Mouse (Mus musculus) heart, adult 11 months (tissue): ENCODE data around the gene Zfp330.

ENCODE experiments used
- DNase-seq: peaks from one replicate; pipeline ENCODE4 v3.0.0; 2022

Zfp330 gene

DNA sequence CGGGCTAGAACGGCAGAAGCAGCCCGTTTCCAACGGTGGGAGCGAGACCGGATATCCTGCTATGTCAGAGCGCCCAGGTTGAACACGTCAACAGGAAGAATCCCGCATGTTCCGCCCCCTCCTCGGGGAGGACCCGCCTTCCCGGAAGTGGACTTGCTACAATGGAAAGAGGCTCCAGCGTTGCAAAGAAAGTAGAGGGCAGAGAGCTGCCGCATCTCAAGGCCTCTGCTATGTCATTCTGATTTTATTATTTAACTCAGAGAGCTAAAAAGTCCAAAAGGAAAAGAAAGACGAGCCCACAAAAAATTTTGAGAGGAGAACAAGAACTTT, at the start of gene Zfp330:
Gene Zfp330, minus strand, starts transcription at position 68 of the 330 bp plus-strand sequence.
- peak; percentile 99 for DNase-seq

DNA sequence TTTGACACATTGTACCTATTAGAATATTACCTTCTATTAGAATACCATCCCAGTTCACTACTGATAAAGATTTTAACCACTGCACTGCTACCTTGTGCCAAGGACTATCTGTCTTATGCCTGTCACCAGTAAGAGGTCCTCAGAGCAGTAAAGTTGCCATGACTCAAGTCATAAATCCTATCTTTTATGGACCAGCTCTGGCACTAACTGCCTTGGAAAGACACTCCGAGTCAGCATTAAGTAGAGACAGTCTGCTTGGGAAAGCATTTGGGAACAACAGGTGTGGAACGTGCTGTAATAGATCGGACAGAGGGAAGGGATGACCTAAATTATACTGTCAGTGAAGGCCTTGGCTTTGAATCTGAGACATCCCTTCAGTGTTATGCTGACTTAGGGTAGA, 4.0 kb upstream of the Zfp330 start:
- peak; percentile 24 for DNase-seq

DNA sequence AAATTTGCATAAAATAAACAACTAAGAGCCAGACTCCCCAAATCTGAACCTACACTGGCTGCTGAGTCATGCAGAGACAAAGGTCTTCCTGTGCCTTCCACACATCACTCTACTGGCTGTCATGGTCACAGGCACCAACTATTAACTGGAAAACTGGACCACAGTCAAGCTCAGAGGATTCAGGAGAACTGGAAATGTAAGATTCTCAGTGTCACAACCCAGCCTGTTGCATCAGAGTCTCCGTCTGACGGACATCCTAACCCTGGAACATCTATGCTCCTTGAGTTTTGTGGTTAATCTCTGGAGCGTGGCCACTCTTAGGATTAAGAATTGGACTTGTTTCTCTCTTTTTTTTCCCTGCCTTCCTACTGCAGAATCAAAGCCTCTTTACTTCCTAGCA, 3.4 kb upstream of the Zfp330 start:
- no peak for DNase-seq

DNA sequence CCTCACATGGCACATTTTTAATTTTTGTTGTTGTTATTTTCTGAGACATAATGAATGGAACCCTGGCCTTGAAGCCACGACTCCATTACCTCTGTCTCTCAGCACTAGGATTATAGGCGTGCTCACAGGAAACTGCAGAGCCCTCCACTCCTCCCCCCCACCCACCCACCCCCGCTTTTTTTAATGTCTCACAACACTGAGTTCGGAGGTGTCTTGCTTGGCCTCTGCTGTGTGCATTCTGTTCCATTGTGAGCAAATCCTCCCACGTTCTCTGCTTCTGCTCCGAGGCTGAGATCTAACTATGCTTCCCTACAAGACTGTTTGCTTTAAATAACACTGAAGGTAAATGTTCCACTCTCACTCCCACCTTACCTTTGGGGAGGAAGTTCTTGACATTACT, 522 bp upstream of the Zfp330 start:
- DNase-seq, result peak; percentile 27

DNA sequence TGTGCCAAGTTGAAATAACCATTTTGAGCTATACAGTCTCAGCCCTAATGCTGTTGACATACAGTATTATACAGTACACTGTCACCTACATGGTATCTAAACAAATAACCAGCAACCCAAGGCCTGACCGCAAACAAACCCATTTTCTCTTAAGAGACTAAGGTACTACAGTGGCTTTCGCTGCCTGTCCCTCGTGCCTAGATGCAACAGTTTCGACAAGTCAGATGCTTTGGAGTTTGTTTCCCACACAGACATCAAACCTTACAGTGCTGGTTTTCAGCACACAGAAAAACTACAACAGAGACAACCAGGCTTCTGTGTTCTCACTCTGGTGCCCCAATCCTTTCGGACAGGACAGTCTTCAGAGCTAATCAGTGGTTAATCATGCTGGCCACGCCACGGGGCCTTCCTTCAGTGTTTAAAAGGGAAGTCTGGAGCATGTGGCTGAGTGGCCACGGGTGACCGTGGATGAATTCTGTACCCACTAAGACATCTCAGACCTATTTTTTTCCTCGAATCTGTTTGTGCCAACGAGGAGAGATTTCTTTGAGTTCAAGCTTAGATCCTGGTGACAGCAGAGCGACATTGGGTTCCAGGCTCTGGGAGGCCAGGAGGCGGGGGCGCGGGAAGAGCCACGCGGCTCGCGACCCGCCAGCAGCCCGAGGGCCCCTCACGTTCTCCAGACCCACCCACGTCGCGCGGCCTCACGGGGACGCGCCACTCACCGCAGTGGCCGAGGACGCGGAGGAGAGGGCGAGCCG, 448 bp downstream of the Zfp330 start:
- no peak for DNase-seq

DNA sequence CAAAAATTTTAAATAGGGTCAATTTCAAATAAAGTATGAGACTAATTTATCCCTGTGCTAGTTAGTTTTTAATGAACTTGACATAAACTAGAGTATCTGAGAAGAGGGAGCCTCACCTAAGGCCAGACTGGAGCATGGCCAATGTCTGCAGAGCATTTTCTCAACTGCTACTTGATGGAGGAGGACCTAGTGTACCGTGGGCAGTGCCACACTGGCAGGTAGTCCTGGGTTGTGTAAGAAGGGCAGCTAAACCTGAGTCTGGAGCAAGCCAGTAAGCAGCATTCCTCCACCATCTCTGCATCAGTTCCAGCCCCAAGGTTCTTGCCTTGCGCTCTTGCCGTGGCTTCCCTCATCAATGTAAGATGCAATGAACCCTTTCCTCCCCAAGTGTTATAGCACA, 3.1 kb downstream of the Zfp330 start:
- DNase-seq, result peak; percentile 80

DNA sequence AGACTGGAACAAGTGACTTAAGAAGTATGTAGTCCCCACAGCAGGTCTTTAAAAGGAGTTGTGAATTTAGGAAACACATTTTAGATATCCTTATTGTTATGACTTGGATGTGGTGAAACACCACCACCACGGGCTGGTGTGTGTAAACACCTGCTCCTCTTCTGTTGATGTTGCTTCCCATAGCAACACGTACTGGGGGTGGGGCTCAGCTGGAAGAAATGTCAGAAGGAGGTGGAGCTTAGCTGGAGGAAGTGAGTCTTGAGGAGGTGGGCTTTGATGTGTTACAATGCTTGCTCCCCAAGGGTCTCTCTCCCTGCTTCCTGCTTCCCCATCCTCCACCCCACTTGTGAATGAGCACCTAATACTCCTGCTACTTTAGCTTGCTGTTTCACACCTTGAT, 14.9 kb downstream of the Zfp330 start:
- DNase-seq, result no peak

DNA sequence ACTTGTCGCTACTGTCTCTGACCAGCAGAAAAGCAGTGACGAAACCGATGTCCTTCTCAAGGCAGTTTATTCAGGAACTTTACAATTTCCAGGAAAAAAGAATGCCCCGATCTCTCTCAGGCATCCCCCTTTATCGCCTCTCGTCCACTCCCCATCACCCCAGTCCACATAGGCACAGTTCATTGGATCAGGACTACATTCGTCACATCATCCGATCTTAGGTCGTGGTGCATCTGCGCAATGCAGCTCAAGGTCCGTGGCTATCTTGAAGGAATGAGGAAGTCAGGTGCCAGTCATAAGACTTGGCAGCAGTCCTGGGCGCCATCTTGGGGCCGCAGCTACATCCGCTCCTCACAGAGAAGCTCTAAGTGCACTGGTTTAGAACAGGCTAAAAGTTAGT, 19.0 kb downstream of the Zfp330 start:
- no peak for DNase-seq

DNA sequence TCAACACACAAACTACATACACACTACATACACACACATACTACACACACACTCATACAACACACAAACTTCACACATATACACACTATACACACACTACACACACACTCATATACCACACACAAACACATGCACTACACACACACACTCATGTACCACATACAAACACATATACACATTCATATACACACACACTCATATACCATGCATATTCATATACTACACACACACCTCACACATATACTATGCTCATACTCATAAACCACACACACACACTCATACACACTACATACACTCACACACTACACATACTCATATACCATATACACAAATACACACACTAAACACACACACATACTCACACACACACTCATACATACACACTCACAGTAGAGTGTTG, 27.3 kb downstream of the Zfp330 start:
- no peak for DNase-seq

DNA sequence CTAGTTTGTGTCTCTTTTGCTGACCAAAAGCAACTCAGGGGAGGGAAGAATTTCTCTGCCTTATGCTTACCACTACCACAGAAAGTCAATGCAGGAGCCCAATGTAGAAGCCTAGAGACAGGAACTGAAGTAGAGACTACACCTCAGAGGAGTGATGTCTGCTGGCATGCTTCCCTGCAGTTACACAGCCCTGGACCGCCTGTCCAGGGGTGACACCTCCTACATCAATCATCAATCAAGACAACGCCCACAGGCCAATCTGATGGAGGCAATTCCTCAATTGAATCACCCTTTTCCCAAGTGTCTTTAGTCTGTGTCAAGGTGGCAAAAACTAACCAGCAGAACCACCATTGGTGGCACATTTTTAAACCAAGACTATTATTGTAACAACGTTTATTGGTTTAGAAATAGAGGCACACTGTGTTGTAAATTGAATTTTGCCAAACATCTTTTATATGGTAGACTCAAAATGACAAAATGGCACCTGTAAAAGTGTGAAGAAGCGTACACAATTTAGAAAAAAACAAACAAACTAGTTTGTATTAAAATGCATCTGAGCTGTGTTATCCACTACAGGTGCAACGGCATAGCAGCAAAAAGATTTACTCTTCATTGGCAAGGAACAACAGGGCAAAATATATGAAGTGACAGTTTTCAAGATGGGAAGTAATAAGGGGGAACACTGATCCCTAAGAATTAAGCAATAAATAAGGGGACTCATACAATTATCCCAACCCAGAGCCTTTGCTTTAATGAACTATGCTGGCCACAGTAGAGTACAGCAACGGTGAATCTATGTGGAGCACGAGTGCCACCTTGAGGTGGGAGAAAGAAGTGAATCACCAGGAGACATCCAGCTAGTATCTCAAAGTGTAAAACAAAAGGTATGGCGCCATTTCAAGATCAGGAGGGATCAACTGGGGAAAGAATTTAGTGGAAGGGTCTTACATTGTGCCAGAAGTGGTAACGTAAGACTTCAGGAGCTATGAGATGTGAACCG, 29.8 kb downstream of the Zfp330 start:
- DNase-seq, result peak; percentile 92
